Mouse (Mus musculus): ENCODE results near the gene Atxn7l3b. TPM values are rescaled to one million over a fixed set of nuclear protein-coding genes. Genes with fewer than 3 reads are reported as not detected.
"Not testable (repeated sequence)": the region's sequence is repeated elsewhere in the genome, so short reads cannot be mapped to it uniquely, and the experiment has no call there.

Gene Atxn7l3b
- 85.3 TPM in 1 of 2 replicates, not detected in the other for polyA plus RNA-seq (2012; ENCODE audit: insufficient read depth, insufficient read length, low replicate concordance, missing spikeins)

DNA sequence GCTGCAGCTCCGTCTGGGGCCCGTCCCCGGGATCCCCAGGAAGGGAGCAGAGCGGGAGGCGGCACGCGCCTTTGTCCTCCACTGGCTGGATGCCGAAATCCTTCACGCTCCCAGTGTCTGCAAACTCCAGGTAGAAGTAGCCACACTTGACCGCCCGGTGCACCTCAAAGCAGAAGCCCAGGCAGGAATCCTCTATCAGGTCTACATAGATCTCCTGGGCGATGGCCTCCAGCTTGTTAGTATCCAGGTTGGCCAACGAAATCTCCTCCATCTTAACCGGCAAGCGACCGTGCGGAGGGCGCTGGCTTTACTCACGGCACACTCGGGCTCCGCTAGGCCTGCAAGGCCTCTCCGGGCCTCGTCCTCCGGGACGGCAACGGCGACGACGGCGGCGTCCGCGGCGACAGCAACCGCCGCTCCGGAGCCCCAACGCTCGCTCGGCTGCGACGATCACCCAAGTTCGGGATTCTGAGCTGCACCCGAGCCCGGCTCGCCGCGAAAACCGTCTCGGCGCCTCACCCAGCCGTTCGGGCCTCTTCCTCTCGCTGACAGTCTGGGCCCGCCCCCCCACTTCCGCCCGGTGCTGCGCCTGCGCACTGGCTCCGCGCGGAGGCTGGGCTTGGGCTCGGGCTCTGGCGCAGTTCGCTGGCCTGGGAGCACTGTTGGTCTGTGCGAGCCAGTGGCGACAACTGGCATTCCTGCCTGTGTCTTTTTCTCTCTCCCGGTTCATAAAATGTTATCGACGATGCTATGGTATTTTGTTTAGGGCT lies at the start of gene Atxn7l3b:
Atxn7l3b (minus strand) TSS at position 550 of the 770 bp plus-strand sequence.
- peak; percentile 95 for TF ChIP-seq POLR2A (IDR thresholded peaks at IDR 0.05; ENCODE audit: insufficient read depth, low read depth, low read length)
- no peak for TF ChIP-seq CTCF (IDR thresholded peaks at IDR 0.05; ENCODE audit: insufficient read depth, low read depth, low read length)
- under 1% methylated on average over 70 of the region's 70 CpGs for WGBS
- peaks cover 12% of the 10 kb centered on the region for H3K4me1 ChIP-seq (ENCODE audit: control insufficient read depth, insufficient read depth, low read length)
- H3K27ac ChIP-seq (ENCODE audit: insufficient read depth, low read depth, low read length) = peak within 1 kb of the TSS; percentile 89
- H3K4me3 ChIP-seq (ENCODE audit: insufficient read depth, low read depth, low read length) = peak within 1 kb of the TSS; percentile 97

DNA sequence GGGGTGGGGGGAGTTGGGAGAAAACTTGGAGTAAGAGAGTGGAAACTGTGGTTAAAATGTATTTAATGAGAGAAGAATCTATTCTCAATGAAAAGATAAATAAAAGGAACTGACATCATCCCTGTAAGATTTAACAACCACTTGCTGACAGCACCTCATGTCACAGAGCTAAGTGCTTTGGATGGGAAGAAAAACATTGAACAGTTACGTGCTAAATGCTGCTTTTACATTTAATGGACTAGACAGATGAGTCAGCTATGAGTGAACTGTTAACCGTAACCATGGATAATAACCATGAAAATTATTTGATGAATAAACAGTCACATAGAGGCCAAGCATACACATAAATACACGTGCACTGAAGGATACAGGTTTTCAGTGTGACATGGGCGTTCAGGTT lies 48.8 kb upstream of the Atxn7l3b start:
- WGBS = 92% methylated on average over 4 of the region's 4 CpGs
- no peaks in the 10 kb centered on the region for H3K4me1 ChIP-seq (ENCODE audit: control insufficient read depth, insufficient read depth, low read length)
- H3K27ac ChIP-seq (ENCODE audit: insufficient read depth, low read depth, low read length) = no peak overlapping the region
- TF ChIP-seq POLR2A (IDR thresholded peaks at IDR 0.05; ENCODE audit: insufficient read depth, low read depth, low read length) (no peak), CTCF (IDR thresholded peaks at IDR 0.05; ENCODE audit: insufficient read depth, low read depth, low read length) (no peak)
- H3K4me3 ChIP-seq (ENCODE audit: insufficient read depth, low read depth, low read length) = no peak overlapping the region

DNA sequence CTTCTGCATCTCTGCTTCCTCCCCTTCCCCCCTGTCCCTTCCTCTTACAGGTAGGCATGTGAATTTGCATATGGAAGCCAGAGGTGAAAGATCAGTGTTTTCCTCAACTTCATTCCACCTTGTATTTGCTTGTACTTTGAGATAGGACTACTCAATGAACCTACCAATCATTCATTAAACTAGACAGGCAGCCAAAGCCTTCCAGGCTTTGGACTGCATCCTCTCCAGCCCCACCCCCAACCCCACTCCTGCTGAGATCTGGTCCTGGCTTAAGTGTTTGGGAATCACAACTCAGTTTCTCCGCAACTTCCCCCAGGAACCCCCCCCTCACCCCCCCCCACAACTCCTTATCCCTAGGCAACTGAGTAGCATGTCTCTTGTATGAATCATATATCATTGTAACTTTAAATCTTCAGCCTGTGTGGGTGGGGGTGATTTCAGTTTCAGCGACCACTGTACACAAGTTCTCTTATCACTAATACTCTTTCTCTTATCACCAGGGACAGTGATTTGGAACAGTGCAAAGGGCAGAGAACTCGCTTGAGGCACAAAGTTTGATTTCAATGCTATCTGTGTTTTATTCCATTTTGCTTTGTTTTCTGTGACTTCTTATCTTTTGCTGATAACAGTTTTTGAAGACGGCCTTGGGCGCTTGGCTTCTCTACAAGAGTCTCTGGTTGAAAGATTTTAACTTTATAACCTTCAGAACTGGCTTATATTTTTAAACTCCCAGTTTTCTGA lies 44.7 kb upstream of the Atxn7l3b start:
- Histone ChIP-seq H3K4me3 (ENCODE audit: insufficient read depth, low read depth, low read length) (no peak overlapping the region), H3K27ac (ENCODE audit: insufficient read depth, low read depth, low read length) (no peak overlapping the region), H3K4me1 (ENCODE audit: control insufficient read depth, insufficient read depth, low read length) (no peaks in the 10 kb centered on the region)
- WGBS = 69% methylated on average over 5 of the region's 5 CpGs
- TF ChIP-seq POLR2A (IDR thresholded peaks at IDR 0.05; ENCODE audit: insufficient read depth, low read depth, low read length) (no peak), CTCF (IDR thresholded peaks at IDR 0.05; ENCODE audit: insufficient read depth, low read depth, low read length) (no peak)

DNA sequence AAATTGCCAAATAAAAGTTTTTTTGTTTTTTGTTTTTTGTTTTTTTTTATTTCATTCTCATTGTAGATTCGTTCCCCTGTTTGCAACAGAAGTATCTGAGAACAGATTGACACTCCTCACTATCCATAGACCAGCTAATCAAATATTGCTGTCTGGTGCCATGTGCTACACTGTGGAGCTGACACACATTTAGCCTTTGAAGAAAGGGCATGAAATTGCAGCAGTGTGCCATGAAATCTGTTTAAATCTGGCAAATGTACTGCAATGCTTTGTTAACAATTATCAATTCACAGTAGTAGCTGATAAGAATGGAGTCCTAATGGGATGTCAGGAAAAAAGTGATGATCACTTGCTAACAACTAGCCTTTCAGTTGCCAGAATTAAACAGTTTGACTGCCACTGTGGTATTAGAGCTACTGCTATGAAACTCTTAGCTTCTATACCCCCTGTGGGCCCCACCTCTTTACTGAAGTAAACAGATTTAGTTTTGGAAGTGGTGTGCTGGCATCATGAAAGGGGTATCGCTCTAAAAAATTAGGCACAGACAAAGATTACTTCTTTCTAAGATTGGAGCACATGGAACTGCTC lies 41.3 kb upstream of the Atxn7l3b start:
- Histone ChIP-seq H3K27ac (ENCODE audit: insufficient read depth, low read depth, low read length) (no peak overlapping the region), H3K4me1 (ENCODE audit: control insufficient read depth, insufficient read depth, low read length) (no peaks in the 10 kb centered on the region), H3K4me3 (ENCODE audit: insufficient read depth, low read depth, low read length) (no peak overlapping the region)
- TF ChIP-seq CTCF (IDR thresholded peaks at IDR 0.05; ENCODE audit: insufficient read depth, low read depth, low read length) (no peak), POLR2A (IDR thresholded peaks at IDR 0.05; ENCODE audit: insufficient read depth, low read depth, low read length) (no peak)
- 68% methylated on average over 2 of the region's 2 CpGs for WGBS

DNA sequence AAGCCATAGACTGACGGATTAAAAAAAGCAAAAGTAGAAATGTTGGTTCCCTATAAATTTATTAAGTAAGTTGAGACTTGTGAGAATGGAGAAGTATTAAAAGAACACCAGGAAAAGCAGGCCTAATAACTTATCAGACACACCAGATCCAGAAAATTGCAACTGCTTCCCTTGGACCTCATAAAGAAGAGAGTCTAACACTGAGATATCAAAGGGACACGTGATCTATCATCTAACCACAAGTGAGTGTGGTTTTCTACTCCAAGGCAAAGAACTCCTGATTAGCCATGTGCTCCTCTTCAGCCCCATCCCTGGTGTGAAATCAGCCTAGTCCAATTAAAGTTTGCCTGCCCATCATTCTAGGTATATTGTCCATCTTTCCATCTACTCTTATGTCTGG lies 38.8 kb upstream of the Atxn7l3b start:
- Histone ChIP-seq H3K4me3 (ENCODE audit: insufficient read depth, low read depth, low read length) (no peak overlapping the region), H3K27ac (ENCODE audit: insufficient read depth, low read depth, low read length) (no peak overlapping the region), H3K4me1 (ENCODE audit: control insufficient read depth, insufficient read depth, low read length) (no peaks in the 10 kb centered on the region)
- 87% methylated on average over 2 of the region's 2 CpGs for WGBS
- no peak for TF ChIP-seq POLR2A (IDR thresholded peaks at IDR 0.05; ENCODE audit: insufficient read depth, low read depth, low read length)
- TF ChIP-seq CTCF (IDR thresholded peaks at IDR 0.05; ENCODE audit: insufficient read depth, low read depth, low read length) = no peak

DNA sequence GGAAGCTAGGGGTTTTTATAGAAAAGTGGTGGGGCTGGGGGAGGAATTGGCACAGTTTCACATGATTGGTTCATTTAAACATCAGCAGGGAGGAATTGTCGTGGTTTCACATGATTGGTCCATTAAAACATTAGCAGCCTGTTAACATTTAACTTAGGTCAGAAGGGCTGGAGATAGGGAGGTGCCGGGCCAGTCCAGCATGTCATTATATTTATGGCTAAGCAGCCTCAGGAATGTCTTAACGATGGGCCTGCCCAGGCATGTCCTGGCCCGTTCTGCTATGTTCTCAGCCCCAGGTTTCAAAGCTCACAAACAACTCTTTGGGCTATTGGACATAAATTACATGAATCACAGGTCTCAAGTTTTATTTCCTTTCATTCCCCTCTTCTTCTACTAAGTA lies 33.4 kb upstream of the Atxn7l3b start:
- WGBS = 42% methylated on average over 4 of the region's 4 CpGs
- H3K27ac ChIP-seq (ENCODE audit: insufficient read depth, low read depth, low read length); H3K4me1 ChIP-seq (ENCODE audit: control insufficient read depth, insufficient read depth, low read length); H3K4me3 ChIP-seq (ENCODE audit: insufficient read depth, low read depth, low read length): not testable (repeated sequence)

DNA sequence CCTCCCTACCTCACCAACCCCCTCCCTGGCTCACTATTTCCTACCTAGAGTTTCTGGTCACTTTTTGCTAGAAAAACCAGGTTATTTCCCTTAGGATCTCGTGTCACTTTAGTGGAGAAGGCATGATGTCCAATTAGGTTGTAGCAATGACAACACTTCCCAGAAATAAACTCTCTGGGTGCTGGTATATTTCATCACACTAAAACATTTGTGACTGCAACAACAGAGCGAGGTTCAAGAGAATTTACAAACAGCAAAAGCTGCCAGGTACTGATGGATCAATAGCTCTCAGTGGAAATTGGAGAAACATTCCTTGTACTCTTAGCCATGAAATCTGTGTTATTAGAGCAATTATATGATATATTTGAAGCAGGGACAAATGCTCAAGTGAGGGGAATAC lies 25.3 kb upstream of the Atxn7l3b start:
- H3K4me3 ChIP-seq (ENCODE audit: insufficient read depth, low read depth, low read length) = no peak overlapping the region
- no peak overlapping the region for H3K27ac ChIP-seq (ENCODE audit: insufficient read depth, low read depth, low read length)
- WGBS = 69% methylated on average over 2 of the region's 2 CpGs
- H3K4me1 ChIP-seq (ENCODE audit: control insufficient read depth, insufficient read depth, low read length) = no peaks in the 10 kb centered on the region
- TF ChIP-seq POLR2A (IDR thresholded peaks at IDR 0.05; ENCODE audit: insufficient read depth, low read depth, low read length) (no peak), CTCF (IDR thresholded peaks at IDR 0.05; ENCODE audit: insufficient read depth, low read depth, low read length) (no peak)

DNA sequence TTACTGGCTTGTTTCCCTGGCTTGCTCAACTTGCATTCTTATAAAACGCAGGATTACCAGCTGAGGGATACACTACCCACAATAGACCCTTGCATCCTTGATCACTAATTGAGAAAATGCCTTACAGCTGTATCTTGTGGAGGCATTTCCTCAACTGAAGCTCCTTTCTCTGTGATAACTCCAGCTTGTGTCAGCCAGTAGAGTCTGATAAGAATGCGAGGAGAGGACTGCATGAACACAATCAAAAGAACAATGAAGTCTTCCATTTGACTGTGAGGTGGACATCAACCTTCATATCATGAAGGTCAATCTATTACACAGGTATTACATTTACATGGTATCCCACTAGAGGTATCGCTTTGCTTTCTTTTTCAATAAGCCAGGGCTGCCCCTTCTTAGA lies 19.7 kb upstream of the Atxn7l3b start:
- Histone ChIP-seq H3K27ac (ENCODE audit: insufficient read depth, low read depth, low read length) (no peak overlapping the region), H3K4me3 (ENCODE audit: insufficient read depth, low read depth, low read length) (no peak overlapping the region), H3K4me1 (ENCODE audit: control insufficient read depth, insufficient read depth, low read length) (no peaks in the 10 kb centered on the region)
- TF ChIP-seq CTCF (IDR thresholded peaks at IDR 0.05; ENCODE audit: insufficient read depth, low read depth, low read length) (no peak), POLR2A (IDR thresholded peaks at IDR 0.05; ENCODE audit: insufficient read depth, low read depth, low read length) (no peak)
- 90% methylated on average over 3 of the region's 3 CpGs for WGBS

DNA sequence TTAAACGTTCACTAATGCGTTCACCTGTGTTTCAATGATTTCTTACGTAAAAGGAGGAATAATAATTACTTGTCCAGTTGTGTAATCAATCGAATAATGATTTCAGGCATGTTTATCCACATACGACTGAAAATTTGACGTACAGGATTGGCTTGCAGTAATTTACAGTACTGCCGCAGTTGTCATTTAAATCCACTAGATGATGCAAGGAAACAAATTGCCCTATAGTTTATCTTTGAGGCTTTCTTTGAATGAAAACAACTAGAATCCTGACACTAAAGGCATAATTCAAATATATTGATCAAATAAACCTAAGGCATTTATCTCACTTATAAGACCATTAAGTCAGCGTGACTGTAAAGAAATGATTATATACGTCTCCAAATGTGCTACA lies 418 bp upstream of the Atxn7l3b start:
- WGBS = 20% methylated on average over 9 of the region's 9 CpGs
- H3K4me3 ChIP-seq (ENCODE audit: insufficient read depth, low read depth, low read length) = peak overlapping the region; percentile 97
- peak overlapping the region; percentile 89 for H3K27ac ChIP-seq (ENCODE audit: insufficient read depth, low read depth, low read length)
- peaks cover 12% of the 10 kb centered on the region for H3K4me1 ChIP-seq (ENCODE audit: control insufficient read depth, insufficient read depth, low read length)
- no peak for TF ChIP-seq CTCF (IDR thresholded peaks at IDR 0.05; ENCODE audit: insufficient read depth, low read depth, low read length)
- TF ChIP-seq POLR2A (IDR thresholded peaks at IDR 0.05; ENCODE audit: insufficient read depth, low read depth, low read length) = no peak
